Mouse (Mus musculus) adrenal gland, adult 2 months (tissue): Measurements from ENCODE around the gene Slc22a12. TPM values are rescaled to one million over a fixed set of nuclear protein-coding genes. Genes with fewer than 3 reads are reported as not detected.

Experiments used
- DNase-seq: peaks from one replicate; pipeline ENCODE4 v3.0.0; 2021
- polyA plus RNA-seq: library from polyadenylated mRNA; depleted of rRNA; stranded (reverse); fragments of >200 nt; gene quantifications from 2 replicates; pipeline ENCODE4 v1.2.3, GENCODE M21; 2012
- total RNA-seq, 2 experiments: library from RNA; stranded (reverse); gene quantifications; 2 replicates each; pipeline ENCODE4 v1.2.3; 2021

Slc22a12 gene
- total and polyA plus RNA-seq, 3 experiments: 0.11 to 0.45 (median 0.37) TPM

DNA sequence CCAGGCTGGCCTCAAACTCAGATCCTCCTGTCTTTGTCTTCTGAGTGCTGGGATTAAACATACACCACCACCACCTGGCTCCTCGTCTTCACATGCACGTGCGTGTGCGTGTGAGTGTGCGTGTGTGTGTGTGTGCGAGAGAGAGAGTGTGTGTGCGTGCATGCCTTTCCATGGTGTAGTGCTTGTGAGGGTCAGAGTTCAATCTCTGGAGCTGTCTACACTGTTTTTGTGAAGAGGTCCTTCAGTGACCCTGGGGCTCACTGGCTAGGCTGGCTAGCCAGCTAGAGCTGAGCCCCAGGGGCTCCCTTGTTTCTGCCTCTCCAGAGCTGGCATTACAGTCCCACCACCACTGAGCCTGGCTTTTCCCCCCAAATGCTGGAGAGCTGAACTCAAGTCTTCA is 1.3 kb downstream of the Slc22a12 start:
- no peak for DNase-seq

DNA sequence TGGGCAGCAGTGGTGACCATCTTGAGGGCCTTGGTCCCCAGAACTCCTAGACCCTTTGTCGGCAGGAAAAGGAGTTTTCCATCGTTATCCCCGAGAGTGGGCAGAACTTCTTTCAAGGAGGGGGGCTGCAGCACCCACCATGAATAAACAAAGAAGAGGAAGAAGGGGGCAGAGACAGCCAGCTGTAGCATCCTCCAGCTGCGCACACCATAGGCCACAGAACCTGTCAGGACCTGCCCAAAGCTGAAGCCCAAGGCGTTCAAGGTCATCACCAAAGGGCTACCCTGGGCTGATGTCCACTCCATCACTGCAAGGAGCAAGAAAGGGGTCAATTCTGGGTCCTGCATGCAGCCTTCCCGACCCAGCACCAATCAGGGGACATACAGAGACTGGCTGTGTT is 2.6 kb downstream of the Slc22a12 start:
- no peak for DNase-seq

GRCm38 (mm10) chr19:6539592-6539991 is 3.2 kb downstream of the Slc22a12 start:
- DNase-seq: no peak

- DNase-seq: no peak
Measured at GRCm38 (mm10) chr19:6538546-6538945, 4.3 kb downstream of the Slc22a12 start.

DNA sequence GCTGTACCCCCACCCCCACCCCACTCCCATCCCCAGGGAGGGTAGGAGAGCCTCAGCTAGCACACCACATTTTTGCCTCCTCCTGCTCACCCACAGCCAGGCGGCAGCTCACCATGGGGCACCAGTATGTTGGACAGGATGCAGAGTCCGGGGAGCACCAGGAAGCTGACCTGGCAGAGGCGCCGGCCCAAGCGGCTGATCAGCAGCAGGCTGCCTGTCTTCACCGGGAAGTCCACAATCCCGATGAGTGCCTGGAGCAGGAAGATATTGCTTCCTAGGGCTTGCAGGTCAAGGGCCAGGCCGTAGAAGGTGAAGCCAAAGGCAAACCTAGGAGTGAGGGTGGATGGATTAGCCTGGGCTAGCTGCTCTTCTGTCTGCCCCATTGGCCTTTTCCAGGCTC is 5.3 kb downstream of the Slc22a12 start:
- no peak for DNase-seq

GRCm38 (mm10) chr19:6536696-6537095 is 6.1 kb downstream of the Slc22a12 start:
- no peak for DNase-seq

GRCm38 (mm10) chr19:6536201-6536600 is 6.6 kb downstream of the Slc22a12 start:
- DNase-seq: no peak

DNA sequence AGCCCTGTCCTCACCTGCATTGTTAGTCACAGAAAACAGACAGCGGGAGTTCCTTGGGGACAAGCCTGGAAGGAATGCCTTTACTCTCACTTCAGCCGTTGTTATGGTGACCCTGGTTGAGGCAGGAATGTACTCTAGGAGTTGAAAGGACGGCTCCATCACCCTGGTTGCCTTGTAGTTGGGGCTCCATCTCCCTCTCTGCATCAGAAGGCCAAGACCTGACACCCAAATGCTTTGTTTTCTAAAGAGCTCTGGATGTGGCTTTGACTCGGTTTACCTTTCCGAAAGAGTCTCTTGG is 8.8 kb downstream of the Slc22a12 start:
- no peak for DNase-seq

DNA sequence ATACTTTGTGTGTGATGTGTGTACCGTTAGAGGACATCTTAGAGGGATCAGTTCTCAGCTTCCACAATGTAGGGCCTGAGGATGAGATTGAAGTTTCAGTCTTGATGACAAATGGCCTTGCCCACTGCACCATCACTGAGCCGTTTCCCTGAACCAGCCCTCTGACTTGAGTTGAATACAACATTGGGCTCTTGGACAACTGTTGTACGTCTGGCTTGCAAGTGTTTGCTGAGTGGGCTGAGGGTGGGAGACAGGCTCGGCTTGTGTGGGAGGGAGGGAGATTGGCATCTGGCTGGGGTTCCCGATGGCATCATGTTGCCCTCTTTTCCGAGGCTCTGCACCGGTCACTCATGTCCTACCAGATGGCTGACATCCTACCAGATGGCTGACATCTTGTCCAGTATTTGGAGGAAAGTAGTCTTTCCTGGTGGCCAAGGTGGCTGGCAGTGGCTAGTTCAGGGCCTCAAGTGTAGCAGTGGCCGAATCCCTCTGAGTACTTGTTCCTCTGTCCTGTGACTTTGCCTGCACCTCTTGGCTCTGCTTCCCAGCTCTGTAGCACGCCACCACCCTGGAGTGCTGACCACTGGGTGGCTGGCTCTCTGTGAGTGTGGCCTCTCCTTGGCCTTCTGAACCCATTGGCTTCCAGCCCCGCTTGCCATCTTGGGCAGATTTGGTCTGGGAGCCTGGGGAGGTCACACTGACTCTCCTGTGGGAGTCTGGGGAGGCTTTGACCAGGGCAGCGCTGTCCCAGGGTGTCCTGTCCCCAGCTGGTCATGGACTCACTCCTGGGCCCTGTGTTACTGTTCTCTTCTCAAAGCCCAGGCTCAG is 9.3 kb downstream of the Slc22a12 start:
- no peak for DNase-seq

DNA sequence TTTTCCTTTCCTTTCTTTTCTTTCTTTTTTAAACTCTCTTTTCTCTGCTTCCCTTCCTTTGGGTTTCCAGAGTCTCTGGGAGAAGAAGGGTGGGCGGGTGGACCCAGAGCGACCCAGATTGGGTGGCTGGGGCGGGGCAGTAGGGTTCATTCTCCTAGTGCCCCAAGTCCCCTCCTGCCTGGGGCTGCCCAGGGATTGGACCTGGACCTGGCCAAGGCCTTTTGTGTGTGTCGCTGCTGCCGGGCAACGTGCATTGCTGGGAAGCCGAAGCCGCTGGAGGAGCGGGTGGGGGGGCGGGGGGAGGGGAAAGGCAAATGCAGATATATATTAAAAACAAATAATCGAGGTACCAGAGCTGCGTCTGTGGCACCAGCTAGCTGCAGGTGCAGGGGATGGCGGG is 10.2 kb downstream of the Slc22a12 start:
- DNase-seq: peak; percentile 54

DNA sequence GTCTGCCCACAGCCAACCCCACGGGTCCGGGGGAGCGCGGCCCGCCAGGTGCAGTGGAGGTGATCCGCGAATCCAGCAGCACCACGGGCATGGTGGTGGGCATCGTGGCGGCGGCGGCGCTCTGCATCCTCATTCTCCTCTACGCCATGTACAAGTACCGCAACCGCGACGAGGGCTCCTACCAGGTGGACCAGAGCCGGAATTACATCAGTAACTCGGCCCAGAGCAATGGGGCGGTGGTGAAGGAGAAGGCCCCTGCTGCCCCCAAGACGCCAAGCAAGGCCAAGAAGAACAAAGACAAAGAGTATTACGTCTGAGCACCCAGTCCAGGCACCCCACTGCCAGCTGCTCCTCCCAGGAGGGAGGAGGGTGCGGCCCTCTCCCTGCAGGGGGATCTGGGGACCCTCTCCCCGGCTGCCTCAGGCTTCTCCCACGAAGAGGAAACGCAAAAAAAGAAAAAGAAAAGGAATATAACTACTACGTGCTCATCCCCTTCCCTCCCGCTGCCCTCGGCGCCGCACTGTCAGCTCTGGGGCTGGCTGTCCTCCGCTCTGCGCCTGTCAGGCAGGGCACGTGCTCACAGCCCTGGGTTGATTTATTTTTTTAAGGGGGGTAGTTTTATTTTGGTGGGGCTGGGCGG is 10.9 kb downstream of the Slc22a12 start:
- peak; percentile 75 for DNase-seq

DNA sequence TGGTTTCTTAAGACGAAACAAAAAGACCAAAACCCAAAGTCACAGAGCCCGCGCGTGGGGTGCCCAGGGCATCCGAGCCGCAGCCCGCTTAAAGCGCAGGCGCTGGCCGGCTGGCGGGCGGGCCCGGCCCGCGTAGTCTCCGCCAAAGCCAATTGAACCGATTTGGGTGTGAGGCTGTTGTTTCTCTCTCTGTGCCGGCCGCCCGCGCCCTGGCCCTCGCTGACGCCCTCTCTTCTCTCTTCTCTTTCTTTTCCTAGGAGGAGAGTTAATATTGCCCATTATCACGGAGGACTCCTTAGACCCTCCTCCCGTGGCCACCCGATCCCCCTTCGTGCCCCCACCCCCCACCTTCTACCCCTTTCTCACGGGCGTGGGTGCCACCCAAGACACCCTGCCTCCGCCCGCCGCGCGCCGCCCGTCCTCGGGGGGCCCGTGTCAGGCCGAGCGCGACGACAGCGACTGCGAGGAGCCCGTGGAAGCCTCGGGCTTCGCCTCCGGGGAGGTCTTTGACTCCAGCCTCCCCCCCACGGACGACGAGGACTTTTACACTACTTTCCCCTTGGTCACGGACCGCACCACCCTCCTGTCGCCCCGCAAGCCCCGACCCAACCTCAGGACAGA is 11.7 kb downstream of the Slc22a12 start:
- peak; percentile 67 for DNase-seq

GRCm38 (mm10) chr19:6530359-6530758 is 12.5 kb downstream of the Slc22a12 start:
- no peak for DNase-seq

- no peak for DNase-seq
Measured at GRCm38 (mm10) chr19:6529265-6529985, 13.4 kb downstream of the Slc22a12 start.

DNA sequence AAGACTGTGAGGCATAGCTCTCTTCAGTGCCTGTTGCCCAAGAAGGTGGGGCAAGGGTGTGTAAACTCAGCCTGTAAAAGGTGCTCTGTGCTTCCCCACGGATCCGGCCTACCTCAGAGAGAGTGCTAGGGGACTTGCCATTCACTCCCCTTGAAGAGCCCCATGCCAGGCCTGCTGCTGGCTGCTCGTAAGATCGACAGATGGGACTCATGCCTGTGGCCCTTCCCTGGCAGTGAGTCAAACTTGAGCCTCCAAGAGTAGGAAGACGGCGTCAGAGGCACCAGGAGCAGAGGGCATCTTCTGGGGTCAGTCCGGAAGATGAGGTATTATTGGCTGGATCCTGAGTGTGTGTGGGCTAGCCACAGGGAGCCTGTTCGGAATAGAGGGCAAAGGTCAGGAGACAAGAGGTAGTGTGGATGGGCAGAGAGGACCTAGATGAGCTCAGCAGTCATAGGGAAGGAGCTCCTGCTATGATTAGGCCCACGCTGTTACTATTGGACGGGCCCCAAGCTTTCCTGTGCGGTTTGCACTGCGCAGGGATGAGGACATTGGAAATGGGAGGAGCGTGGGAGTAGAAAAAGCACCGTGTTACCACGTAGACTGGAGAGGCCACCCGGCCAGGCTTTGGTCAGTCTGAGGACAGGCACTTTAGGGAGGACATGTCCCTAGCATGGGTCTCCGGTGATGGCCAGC is 14.8 kb downstream of the Slc22a12 start:
- no peak for DNase-seq

DNA sequence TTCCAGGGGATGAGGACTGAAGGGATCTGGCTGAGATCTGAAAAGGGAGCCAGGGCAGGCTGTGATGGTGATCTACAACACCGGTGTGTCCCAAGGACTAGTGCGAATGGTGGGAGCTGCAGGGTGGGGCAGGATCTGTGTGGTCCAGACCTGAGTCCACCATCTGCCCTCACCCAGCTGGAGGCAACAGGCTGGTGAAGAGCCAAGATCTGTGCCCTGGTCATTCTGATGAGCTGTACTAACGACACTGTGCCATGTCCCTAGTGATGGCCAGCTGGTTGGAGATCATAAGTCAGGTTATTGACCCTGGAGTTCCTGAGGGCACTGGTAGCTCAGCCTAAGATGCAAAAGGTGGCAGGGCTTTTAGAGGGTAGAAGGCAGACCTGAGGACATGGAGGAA is 15.4 kb downstream of the Slc22a12 start:
- DNase-seq: no peak

DNA sequence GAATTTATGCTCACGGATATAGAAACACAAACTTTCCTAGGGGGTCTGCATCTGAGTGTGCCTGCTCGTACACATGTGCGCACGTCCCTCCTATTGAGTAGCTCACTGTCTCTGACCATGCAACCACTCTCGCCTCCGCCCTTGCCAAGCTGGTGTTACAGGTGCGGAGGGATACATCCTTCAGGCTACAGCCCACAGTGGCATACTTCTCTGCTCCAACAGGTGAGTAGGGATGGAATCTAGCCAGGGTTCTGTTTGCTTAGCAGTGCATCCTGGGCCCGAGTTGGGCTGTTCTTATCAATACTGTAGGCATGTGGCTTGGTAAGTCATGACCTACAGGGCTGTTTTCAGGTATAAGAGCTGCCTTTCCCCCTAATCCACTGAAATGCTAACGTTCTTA is 16.8 kb downstream of the Slc22a12 start:
- DNase-seq: no peak

- no peak for DNase-seq
Measured at GRCm38 (mm10) chr19:6525023-6525422, 17.8 kb downstream of the Slc22a12 start.

GRCm38 (mm10) chr19:6522289-6522688 is 20.5 kb downstream of the Slc22a12 start:
- no peak for DNase-seq

DNA sequence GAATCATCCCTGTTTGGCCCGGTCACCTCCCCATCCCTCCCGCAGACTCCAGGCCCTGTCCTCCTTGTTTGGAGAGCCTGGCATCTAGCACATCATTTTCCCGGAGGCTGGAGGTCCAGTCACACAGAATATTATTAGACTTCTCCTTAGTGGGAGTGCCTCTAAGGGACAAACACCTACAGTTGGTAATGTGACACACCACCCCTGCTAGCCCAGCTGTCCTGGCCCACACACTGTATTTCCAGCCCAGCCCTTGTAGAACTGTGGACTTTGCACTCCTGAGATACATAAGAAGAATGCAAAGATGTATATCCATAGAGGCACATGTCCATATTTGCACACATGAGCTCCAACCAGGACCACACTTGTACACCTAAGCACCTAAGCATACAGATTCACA is 21.2 kb downstream of the Slc22a12 start:
- DNase-seq: no peak

- no peak for DNase-seq
Measured at GRCm38 (mm10) chr19:6519483-6519882, 23.3 kb downstream of the Slc22a12 start.

- no peak for DNase-seq
Measured at GRCm38 (mm10) chr19:6518601-6519000, 24.2 kb downstream of the Slc22a12 start.
